Mouse (Mus musculus): Measurements from ENCODE around the gene Mecom. TPM values are rescaled to one million over a fixed set of nuclear protein-coding genes. Genes with fewer than 3 reads are reported as not detected.

Mecom gene
- total RNA-seq, 4 experiments from 2014 or later = 2.2 to 5.5 (median 4.5) TPM

DNA sequence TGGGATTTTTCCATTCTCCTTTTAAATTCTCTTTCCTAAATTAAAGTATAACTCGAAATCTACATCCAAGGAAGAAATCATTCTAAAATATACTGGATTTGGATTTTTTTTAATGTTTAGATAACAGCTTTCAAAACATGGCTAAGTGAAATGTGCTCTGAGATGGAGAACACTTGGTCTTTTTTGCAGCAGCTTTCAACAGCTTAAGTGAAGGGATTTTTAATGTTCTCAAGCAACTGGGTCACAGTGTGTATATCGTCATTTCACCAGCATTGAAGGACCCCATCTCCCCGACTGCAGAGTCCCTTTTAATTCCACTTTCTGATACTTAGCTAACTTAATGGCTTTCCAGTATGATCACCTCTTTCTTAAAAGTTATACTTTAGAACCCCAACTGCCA lies 509.3 kb downstream of the Mecom start:
- no peak for DNase-seq (ENCODE audit: low spot score in 2 of 2)

DNA sequence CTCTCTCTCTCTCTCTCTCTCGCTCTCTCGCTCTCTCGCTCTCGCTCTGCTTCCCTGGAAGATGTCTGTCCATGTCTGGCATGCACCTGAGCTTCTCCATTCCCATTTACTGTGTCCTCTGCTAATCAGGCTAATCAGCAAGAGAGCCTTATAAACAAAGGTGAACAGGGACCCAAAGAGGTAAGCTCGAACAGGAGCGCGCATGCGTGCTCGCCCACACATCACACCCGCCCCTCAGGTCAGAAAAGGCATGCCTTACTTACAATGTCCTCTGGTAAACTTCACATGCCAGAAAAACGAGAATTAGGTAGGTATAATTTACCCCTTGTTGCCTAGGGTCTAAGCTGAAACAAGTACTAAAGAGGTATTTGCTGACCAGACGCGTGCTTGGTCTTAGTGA lies 527.8 kb downstream of the Mecom start:
- no peak for DNase-seq (ENCODE audit: low spot score in 2 of 2)

DNA sequence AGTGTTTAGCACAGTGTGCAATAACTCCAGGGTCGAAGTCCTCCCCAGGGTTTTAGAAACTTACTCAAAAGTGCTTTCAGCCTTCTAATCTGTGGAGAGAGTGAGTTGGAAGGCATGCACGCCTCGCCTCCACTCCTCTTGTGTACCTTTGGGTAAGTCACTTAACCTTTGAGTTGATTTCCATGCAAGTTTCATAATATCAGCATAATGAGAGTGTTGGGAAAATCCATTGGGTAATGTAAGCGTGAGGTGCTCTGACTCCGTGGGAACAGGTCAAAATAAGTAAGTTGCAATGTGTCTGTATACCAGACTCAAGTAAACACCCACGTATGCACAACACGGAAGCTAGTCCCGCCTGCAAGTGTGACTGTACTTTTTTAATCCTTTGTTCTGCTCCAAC lies 528.4 kb downstream of the Mecom start:
- DNase-seq (ENCODE audit: low spot score in 2 of 2) = no peak

DNA sequence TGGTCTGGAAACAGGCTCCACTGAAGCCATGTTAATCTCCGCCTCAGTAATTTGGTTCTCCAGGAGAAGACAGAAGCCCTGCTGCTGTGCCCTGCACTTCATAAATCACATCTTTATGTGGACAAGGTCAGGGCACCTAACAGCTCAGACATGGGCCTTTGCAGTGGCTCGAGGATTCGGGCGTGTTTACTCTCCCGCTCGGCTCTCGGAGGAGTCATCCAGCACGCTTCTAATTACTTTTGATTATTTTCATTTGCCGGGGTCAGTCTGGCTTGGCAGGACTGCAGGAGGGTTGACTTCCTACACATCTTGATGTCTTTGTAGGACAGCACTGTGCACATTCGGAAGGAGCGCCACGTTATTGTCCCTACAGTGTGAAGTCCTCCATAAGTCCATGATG lies 529.6 kb downstream of the Mecom start:
- DNase-seq (ENCODE audit: low spot score in 2 of 2) = no peak

DNA sequence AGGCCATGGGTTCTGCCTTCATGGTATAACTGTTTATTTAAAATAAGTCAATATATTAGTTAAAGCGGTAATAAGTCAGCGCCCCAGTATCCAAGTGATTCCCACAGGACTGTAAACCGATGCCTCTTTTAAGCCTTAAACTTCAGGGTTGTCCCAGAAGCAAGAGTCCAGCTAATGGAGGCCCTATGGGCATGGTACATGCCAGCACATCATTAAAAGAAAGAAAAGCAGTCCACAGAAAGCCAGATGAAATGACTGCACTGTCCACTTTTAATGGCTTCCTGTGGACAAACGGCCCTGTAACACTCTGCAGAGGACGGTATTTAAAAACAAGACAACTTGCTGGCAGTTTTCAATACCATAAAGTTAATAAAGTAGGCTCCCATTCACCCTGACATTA lies 531.0 kb downstream of the Mecom start:
- DNase-seq (ENCODE audit: low spot score in 2 of 2) = no peak

DNA sequence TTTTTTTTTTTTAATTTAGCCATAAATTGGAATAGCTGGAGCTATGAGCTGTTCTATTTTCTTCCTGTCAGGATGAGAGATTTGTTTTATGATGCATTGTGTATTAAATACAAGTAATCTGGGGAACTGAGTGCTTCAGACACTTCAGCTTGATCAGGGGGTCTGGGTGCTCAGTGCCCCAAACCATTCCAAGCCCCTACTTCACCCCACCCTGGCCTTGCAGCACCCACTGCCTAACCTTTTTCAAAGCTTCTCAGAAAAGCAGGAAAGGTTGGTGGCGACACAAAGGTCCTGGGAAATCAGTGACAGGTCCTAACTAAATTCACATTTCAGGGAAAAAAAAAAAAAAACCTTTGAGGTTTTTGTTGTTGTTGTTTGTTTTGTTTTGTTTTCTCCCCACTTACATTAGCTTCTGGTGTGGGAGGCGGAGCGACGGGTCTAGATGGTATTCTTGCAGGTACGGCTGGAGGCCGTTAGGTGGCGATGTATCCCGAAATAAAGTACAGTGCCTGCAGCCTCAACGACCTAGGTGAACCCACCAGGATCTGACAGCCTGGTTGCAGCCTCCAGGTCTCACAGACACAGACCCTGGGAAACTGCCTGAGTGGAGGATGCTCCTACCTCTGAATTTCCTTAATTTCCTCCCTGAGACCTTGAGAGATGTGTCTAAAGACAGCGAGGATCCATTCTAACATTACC lies 532.7 kb downstream of the Mecom start:
- peak in 1 of 2 experiments; percentile 68 for DNase-seq (ENCODE audit: low spot score in 2 of 2)

DNA sequence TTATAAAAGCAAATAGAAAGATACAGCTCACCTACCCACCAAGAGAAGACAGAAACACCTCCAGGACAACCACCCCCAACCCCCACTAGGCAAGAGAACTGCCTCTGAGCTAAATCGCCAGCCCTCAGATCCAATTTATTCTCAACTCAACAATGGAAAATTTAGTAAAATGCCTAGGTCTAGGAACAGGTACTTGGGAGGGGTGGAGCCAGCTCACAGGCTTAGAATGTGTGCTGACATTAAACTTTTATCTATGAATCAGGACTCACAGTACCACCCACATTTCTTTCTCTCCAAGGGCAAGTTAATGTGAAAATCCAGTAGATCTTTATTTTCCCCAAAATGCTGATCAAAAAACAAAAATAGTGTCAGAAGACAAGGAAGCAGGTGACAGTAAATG lies 533.5 kb downstream of the Mecom start:
- DNase-seq (ENCODE audit: low spot score in 2 of 2) = no peak

DNA sequence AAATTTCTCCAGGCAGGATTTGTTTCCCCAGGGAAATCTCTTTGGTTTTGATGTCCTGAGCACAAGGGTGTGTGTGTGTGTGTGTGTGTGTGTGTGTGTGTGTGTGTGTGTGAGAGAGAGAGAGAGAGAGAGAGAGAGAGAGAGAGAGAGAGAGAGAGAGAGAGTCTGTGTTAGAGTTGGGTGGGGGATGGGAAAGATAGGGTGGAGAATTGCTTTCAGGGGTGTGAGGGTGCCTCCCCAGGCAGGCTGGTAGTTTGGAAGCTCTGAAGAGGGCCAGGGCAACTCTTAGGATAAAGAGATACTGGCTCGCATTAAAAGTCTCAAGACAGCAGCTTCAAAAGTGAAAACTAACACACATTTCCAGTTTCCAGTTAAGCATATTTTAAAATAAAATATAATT lies 534.4 kb downstream of the Mecom start:
- no peak for DNase-seq (ENCODE audit: low spot score in 2 of 2)

DNA sequence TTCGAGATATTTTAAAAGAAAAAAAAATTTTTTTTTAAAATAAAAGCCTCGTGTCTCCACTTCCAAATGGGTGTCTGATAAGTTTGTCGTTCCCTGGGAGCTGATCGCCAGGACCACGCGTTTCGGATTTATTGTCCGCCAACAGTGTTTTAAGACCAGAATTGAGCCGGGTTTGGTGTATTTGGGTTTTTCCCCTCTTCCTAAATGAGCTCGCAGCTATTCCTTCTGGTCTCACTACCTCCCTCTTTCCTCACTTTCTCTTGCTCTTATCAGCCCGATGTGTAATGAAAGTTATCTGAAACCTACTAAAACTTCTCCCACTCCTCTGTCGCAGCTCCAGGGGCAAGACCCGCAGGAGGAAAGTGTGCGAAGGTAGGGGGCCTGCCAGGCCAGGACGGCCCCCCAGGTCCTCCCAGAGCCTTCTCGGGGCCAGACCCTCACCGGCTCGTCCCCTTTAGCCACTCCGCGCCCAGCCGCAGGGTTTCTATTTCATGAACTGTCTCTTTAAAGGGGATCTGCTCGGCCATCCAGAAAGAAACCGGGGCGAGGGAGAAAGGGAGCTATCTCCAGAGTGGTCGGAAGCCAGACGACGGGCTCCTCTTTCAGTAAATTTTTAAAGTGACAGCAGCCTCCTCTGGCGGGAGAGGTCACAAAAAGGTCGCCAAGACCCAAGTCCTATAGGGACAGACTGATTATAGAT lies 535.0 kb downstream of the Mecom start:
- DNase-seq (ENCODE audit: low spot score in 2 of 2) = no peak

DNA sequence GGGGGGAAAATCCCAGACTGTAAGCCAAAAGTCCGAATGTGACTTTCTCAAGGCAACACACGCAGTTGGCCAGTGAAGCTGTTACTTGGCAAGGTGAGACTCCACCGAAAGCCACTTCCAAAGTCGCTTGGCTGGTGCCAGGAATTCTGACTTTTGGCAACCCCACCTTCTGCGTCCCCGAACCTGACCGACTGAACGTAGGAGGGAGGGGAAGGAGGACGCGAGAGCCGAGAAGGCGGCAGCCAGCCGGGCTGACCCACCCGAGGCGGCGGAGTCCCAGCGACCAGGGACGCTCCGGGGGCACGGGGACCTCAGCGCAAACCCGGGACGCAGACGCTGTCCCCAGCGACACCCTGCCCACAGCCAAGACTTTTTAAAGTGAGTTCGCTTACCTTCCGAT lies 535.7 kb downstream of the Mecom start:
- DNase-seq (ENCODE audit: low spot score in 2 of 2) = no peak

DNA sequence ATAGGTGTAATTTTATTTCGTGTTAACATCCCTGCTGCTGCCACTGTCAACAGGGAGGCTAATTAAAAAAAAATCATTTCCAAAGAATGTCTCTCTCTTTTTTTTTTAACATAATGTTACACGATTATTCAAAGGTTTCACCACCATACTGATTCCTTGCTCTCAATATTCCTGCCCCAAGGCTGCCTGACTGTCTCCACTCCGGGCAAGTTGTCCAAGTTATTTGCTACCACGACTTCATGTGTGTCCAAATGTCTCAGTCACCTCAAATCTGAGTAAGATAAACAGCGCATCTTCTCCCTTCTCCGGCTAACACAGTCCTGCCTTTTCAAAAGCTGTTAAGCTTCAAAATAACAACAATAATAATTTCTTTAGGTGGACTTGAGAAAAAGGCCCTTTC lies 536.1 kb downstream of the Mecom start:
- no peak for DNase-seq (ENCODE audit: low spot score in 2 of 2)

DNA sequence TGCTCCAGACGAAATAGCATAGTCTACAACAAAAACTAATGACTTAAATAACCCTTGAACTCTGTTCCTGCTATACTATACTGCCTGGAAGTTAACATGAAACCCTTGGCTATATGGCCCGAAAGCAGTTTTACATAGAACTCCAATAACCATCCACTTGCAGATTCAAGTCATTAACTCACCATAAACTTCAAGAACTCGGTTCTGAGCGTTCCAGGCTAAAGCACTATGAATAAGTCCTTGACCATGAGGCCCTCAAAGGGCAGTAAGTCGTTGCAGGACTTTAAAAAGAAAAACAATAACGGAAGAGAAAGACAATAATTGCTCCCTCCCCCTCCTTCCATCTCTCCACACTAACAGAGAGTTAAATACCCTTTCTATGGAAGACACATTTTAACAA lies 536.9 kb downstream of the Mecom start:
- no peak for DNase-seq (ENCODE audit: low spot score in 2 of 2)

DNA sequence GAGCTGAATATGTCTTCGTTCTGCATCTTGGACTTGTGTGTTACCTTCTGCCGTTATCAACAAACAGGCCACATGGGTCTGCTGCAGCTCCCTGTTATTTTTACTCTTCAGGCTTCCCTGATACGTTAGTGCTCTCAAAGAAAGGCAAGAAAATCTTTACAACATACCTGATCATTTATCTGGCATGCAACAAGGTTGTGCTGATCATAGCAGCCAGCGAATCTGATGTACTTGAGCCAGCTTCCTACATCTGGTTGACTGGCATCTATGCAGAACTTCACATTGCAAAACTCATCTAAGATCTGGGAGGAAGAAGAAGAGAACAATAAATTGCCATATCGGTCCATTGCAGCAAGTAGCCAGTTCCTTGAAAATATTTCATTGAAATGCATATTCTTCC lies 538.2 kb downstream of the Mecom start:
- DNase-seq (ENCODE audit: low spot score in 2 of 2) = no peak

DNA sequence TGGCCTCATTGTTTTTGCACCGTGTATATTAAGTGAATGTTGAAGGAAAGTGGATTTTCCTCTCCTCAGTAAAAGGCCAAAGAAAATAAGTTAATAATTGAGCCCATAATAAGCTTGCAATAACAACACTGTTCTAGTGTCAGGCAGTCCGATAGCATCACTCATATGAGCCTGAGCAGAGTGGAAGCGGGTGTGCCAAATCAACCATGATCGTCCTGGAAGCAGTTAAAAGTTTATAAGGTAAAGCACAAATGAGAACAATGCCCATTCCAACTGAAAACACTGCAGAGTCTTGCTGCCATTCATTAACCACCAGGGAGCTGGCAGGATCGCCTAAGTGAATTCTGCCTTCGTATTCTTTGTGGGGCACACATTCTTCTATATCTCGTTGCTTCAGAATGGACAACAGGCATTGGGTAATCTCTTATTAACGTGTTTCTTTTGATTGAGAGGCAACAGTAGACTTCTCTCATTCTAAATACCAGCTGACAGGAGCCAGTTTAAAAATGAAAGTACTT lies 542.9 kb downstream of the Mecom start:
- DNase-seq (ENCODE audit: low spot score in 2 of 2) = no peak

DNA sequence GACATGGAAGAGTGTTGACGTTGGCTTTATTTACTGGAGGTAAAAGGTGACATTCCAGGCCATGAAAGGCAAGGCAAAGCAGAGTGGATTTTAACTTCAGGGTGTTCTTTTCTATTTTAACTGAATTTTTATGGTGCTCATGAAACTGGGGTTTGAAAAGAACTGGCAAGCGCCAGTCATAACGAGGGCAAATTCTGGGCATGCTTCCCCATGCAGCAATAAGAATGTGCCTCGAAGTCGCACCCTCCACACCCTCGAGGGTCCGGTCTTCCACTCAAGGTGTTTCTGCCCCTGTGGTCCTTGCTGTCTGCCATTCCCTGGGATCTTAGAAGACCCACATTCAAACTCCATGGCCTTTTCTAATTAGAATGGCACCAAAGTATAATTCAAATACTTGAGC lies 547.5 kb downstream of the Mecom start:
- no peak for DNase-seq (ENCODE audit: low spot score in 2 of 2)

DNA sequence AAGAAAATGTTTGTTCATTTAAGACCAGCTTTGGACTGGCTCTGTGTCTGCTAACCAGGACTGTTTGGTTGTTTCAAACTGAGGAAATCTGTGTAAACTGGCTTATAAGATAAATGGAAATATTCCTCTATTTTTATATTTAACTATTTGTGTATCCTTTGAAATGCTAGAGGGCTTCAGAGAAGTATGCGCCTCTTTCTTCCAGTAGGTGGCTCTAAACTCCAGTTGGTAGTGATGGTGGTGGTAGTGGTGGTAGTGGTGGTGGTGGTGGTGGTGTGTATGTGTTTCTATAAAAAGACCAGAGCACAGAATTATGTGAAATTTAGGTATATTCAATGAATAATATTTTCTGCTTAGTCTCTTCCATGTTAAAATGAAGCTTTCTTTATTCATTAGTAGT lies 548.8 kb downstream of the Mecom start:
- DNase-seq (ENCODE audit: low spot score in 2 of 2) = no peak

DNA sequence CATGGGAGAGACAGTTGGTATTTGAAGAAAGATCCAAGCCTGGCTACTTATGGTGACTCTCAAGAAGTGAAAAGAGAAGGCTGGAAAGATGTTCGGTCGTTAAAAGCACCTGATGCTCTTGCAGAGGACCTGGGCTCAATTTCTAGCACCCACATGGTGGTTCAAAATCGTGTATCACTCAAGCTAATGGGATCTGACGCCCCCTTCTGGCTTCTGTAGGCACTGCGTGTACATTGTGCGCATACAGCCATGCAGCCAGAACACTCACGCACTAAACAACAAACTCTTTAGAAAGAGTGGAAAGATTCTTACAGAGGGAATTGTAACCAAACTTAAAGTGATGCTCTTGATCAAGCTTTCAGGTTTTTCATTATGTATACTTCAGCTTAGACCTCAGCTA lies 550.7 kb downstream of the Mecom start:
- DNase-seq (ENCODE audit: low spot score in 2 of 2) = no peak

DNA sequence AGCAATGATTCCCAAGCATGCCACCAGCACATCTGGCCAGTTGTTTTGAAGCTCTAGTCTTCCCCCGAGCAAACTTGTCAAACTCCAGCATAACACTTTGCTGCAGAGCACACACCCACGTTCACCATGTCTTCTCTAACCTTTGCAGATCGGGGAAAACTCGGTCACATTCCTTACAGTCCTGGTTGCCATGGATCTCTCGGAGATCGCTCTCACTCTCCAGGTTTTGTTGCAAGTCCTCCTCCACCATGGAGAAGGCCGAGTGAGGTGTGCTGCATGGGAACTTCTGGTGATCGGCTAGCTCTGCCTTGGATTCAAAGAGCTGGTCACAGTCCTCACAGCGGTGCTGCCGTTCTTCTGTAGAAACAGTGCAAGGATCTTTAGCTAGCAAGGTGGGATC lies 554.5 kb downstream of the Mecom start:
- DNase-seq (ENCODE audit: low spot score in 2 of 2) = no peak

DNA sequence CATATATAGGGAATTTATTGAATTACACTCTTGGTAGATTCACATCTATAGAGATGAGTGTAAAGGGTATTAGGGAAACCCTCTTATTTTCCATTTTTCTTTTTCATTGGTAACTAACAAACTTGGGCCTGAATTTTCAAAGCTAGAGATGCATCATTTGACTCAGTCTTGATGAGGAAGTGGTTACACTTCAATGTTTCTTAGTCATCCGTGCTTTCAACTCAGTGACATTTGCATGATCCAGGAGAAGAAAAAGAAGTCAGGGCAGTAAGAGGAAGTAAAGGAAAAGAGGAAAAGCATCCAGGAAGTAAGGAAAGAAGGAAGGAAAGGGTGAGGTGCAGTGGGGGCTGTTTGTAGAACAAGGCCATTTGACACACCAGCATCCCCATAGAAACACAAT lies 556.3 kb downstream of the Mecom start:
- no peak for DNase-seq (ENCODE audit: low spot score in 2 of 2)

DNA sequence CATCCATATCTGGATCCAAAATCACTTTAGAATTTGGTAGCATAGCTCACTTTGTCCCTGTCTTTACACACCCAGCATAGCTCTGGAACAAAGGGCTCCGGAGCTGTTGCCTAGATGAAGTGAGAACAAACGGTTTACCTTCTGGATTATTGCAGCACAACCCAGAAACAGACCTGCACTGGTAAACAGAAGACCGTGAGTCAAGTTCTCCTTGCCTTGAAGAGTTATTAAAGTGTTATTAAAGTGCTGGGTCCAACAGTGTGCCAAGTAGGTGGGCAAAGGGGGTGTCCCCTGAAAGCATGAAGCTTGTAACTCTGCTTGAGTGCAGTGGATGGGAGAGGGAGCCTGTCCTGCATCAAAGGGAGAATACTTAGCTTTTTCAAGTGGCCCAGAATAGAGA lies 563.4 kb downstream of the Mecom start:
- no peak for DNase-seq (ENCODE audit: low spot score in 2 of 2)

DNA sequence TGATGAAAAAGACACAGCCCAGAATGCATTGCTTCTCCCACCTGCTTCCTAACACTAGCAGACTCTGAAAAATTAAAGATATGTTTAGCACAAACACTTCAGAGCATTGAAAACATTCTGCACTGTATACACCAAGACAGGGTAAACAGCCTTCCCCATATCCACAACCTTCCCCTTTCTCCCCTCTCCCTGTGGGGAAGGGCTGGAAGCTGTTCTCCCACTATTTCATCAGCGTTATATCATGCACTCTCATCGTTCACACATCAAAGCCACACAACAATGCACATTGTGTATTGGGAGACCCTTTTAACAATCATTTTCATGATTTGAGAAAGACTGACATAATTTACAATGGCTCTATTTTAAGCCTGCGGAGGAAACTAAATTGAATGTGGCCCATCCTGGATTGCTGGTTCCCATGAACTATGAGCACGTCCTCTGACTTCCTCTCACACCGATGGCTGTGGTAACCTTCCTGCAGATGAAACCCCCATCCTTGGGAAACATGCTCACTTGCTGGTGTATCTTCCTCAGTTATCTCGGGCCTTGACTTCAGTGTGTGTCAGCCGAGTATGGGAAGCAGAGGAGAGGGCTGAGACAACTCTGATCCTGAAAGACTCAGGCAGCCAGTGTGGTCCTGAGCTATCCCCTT lies 566.4 kb downstream of the Mecom start:
- no peak for DNase-seq (ENCODE audit: low spot score in 2 of 2)

DNA sequence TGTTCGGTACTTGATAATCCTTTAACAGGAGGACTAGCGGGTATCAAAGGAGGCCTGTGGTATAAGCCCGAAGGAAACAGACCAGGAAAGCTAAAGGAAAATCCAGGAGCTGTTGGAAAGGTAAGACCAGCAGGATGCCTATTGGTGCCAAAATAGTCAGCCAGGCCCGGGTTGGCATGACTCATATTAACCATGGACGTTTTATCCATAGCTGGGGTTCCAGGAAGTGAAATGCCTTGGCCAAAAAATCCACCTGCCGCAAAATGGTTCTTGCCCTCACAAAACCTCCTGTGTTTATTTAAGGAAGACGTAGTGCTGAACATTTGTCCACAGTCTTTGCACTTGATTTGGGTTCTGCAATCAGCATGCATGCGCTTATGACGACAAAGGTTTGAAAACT lies 567.3 kb downstream of the Mecom start:
- DNase-seq (ENCODE audit: low spot score in 2 of 2) = no peak

DNA sequence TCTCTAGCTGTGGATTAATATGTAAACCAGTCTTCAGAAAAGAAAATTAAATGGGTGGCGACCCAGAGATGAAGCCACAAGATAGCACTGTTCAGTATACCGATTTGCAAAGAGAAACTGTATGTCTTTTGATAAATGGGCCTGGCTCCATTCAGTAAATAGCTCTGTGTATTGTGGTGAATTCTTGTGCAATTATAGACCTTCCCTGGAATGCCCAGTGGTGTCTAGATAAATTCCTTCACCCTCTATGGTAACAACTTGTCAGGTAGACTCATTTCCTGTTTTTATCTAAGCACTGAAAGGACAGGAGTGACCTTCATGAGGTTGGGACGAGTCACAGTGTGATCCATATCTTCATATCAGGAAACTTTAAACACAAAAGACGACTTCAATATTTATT lies 571.2 kb downstream of the Mecom start:
- no peak for DNase-seq (ENCODE audit: low spot score in 2 of 2)
